Mouse (Mus musculus) embryonic facial prominence, embryonic 11.5 days (tissue): ENCODE results near the gene Adig. TPM values are rescaled to one million over a fixed set of nuclear protein-coding genes. Genes with fewer than 3 reads are reported as not detected.

Source experiments
- ATAC-seq: fragments of 200-750 bp; cut with Nextera tagmentation; replicated peaks from 2 replicates; pipeline ENCODE4 v1.8.0; 2017; ENCODE audit warnings: low read depth; ENCODE audit not compliant: insufficient number of reproducible peaks, low FRiP score, low TSS enrichment
- DNase-seq: peaks from one replicate; pipeline ENCODE4 v3.0.0-alpha.2; 2015; ENCODE audit warnings: low spot score
- H3K27ac ChIP-seq: fragments of 300-500 bp; sonication (generic); replicated peaks from 2 replicates; pipeline ENCODE4 v1.5.1; 2014; ENCODE audit warnings: mild to moderate bottlenecking, low read depth, low read length, control low read depth
- H3K27me3 ChIP-seq: fragments of 300-500 bp; sonication (generic); 2 replicates; pipeline ENCODE4 v1.6.1; 2014; ENCODE audit warnings: mild to moderate bottlenecking, low read length, moderate library complexity, mixed read lengths; ENCODE audit not compliant: control insufficient read depth, insufficient read depth
- H3K36me3 ChIP-seq: fragments of 300-500 bp; sonication (generic); replicated peaks from 2 replicates; pipeline ENCODE4 v1.6.1; 2014; ENCODE audit warnings: low read depth, mild to moderate bottlenecking, low read length, moderate library complexity, mixed read lengths; ENCODE audit not compliant: control insufficient read depth, insufficient read depth
- H3K4me1 ChIP-seq: fragments of 300-500 bp; sonication (generic); 2 replicates; pipeline ENCODE4 v1.6.1; 2014; ENCODE audit warnings: low read length, mixed read lengths; ENCODE audit not compliant: control insufficient read depth, insufficient read depth
- H3K4me2 ChIP-seq: fragments of 300-500 bp; sonication (generic); 2 replicates; pipeline ENCODE4 v1.6.1; 2014; ENCODE audit warnings: low read depth, mild to moderate bottlenecking, control low read depth, low read length, moderate library complexity
- H3K4me3 ChIP-seq: fragments of 300-500 bp; sonication (generic); 2 replicates; pipeline ENCODE4 v1.5.1; 2014; ENCODE audit warnings: low read depth, low read length, control low read depth
- H3K9ac ChIP-seq: fragments of 300-500 bp; sonication (generic); replicated peaks from 2 replicates; pipeline ENCODE4 v1.6.1; 2014; ENCODE audit warnings: mild to moderate bottlenecking, control low read depth, low read length
- H3K9me3 ChIP-seq: fragments of 300-500 bp; sonication (generic); replicated peaks from 2 replicates; pipeline ENCODE4 v1.6.1; 2016; ENCODE audit warnings: mild to moderate bottlenecking, low read length, inconsistent platforms, mixed read lengths; ENCODE audit not compliant: control insufficient read depth
- WGBS: fragments of 180-500 bp; shearing (Covaris S2); extraction: QIAGEN DNeasy Blood & Tissue Kit; methylation state at CpG from one replicate; pipeline ENCODE4 v1.1.7; 2014; 5-methylcytosine and 5-hydroxymethylcytosine counted together
- polyA plus RNA-seq: library from polyadenylated mRNA; unstranded; fragments of >200 nt; fragmentation: Nextera tagmentation; extraction: Ambion mirVana; gene quantifications from 2 replicates; pipeline ENCODE4 v1.2.1, GENCODE M21; 2014

Gene Adig
- polyA plus RNA-seq, 1 experiment from 2014 or later = not detected

- Histone ChIP-seq H3K9me3 (no peaks in the 10 kb centered on the region), H3K4me1 (no peaks in the 10 kb centered on the region), H3K4me2 (no peak overlapping the region), H3K36me3 (no peaks in the 10 kb centered on the region), H3K9ac (no peak overlapping the region; the same call in 1 of the 2 replicates), H3K27me3 (peaks cover 2% of the 10 kb centered on the region; the same call in 1 of the 2 replicates), H3K27ac (no peak overlapping the region), H3K4me3 (no peak overlapping the region)
- 3% methylated on average over 17 of the region's 17 CpGs for WGBS
- DNase-seq = peak; percentile 92
- ATAC-seq = peak; percentile 58; the same call in 1 of the 2 replicates
Observed at GRCm38 (mm10) chr2:158546751-158547150, 44.3 kb downstream of the Adig start.

GRCm38 (mm10) chr2:158550067-158550466 lies 47.7 kb downstream of the Adig start:
- H3K27me3 ChIP-seq = peaks cover 21% of the 10 kb centered on the region
- H3K27ac ChIP-seq = no peak overlapping the region
- ATAC-seq = no peak

GRCm38 (mm10) chr2:158554366-158554765 lies 52.0 kb downstream of the Adig start:
- H3K4me3 ChIP-seq = no peak overlapping the region
- no peak overlapping the region for H3K9ac ChIP-seq
- DNase-seq = no peak
- H3K27ac ChIP-seq = no peak overlapping the region
- no peak overlapping the region for H3K4me2 ChIP-seq
- no peaks in the 10 kb centered on the region for H3K36me3 ChIP-seq
- no peaks in the 10 kb centered on the region for H3K9me3 ChIP-seq
- no peak for ATAC-seq
- no peaks in the 10 kb centered on the region; the same call in 1 of the 2 replicates for H3K4me1 ChIP-seq
- 14% methylated on average over 10 of the region's 10 CpGs for WGBS
- peaks cover 27% of the 10 kb centered on the region for H3K27me3 ChIP-seq

More at GRCm38 (mm10) chr2:158550067-158550466, 47.7 kb downstream of the Adig start:
- Histone ChIP-seq H3K9me3 (no peaks in the 10 kb centered on the region), H3K9ac (no peak overlapping the region), H3K4me3 (no peak overlapping the region), H3K4me2 (no peak overlapping the region), H3K36me3 (no peaks in the 10 kb centered on the region), H3K4me1 (no peaks in the 10 kb centered on the region)
- WGBS = 0% methylated on average over 3 of the region's 3 CpGs
- DNase-seq = peak; percentile 85

- Histone ChIP-seq H3K4me2 (no peak overlapping the region), H3K4me3 (no peak overlapping the region), H3K4me1 (no peaks in the 10 kb centered on the region; the same call in 1 of the 2 replicates), H3K9ac (no peak overlapping the region), H3K27ac (no peak overlapping the region), H3K36me3 (no peaks in the 10 kb centered on the region), H3K9me3 (no peaks in the 10 kb centered on the region), H3K27me3 (peaks cover 27% of the 10 kb centered on the region)
- WGBS = 2% methylated on average over 7 of the region's 7 CpGs
- ATAC-seq = no peak
- DNase-seq = no peak
Observed at GRCm38 (mm10) chr2:158555252-158555651, 52.8 kb downstream of the Adig start.

- peaks cover 27% of the 10 kb centered on the region for H3K27me3 ChIP-seq
- DNase-seq (no peak), ATAC-seq (no peak)
- H3K36me3 ChIP-seq = no peaks in the 10 kb centered on the region
- H3K9ac ChIP-seq = no peak overlapping the region
- WGBS = 3% methylated on average over 8 of the region's 8 CpGs
- H3K27ac ChIP-seq = no peak overlapping the region
- H3K4me3 ChIP-seq = no peak overlapping the region
- H3K4me2 ChIP-seq = peak overlapping the region; percentile 14; the same call in 1 of the 2 replicates
- H3K4me1 ChIP-seq = no peaks in the 10 kb centered on the region; the same call in 1 of the 2 replicates
- no peaks in the 10 kb centered on the region for H3K9me3 ChIP-seq
Observed at GRCm38 (mm10) chr2:158555812-158556211, 53.4 kb downstream of the Adig start.

GRCm38 (mm10) chr2:158556225-158556624 lies 53.8 kb downstream of the Adig start:
- Histone ChIP-seq H3K36me3 (no peaks in the 10 kb centered on the region), H3K4me3 (no peak overlapping the region), H3K27ac (no peak overlapping the region), H3K4me1 (no peaks in the 10 kb centered on the region; the same call in 1 of the 2 replicates), H3K4me2 (peak overlapping the region; percentile 14; the same call in 1 of the 2 replicates), H3K27me3 (peaks cover 25% of the 10 kb centered on the region), H3K9ac (no peak overlapping the region), H3K9me3 (no peaks in the 10 kb centered on the region)
- DNase-seq (peak; percentile 78), ATAC-seq (0 out of 2 replicates have a peak, but pooled peaks have one; percentile 17)
- under 1% methylated on average over 20 of the region's 20 CpGs for WGBS

- H3K9ac ChIP-seq = no peak overlapping the region
- DNase-seq (peak; percentile 33), ATAC-seq (peak; percentile 44; the same call in 1 of the 2 replicates)
- no peak overlapping the region for H3K4me3 ChIP-seq
- H3K36me3 ChIP-seq = no peaks in the 10 kb centered on the region
- H3K4me1 ChIP-seq = no peaks in the 10 kb centered on the region; the same call in 1 of the 2 replicates
- no peak overlapping the region for H3K4me2 ChIP-seq
- no peaks in the 10 kb centered on the region for H3K9me3 ChIP-seq
- H3K27me3 ChIP-seq = peaks cover 25% of the 10 kb centered on the region
- 5% methylated on average over 5 of the region's 5 CpGs for WGBS
- no peak overlapping the region for H3K27ac ChIP-seq
Observed at GRCm38 (mm10) chr2:158556750-158557149, 54.3 kb downstream of the Adig start.
